Mouse (Mus musculus): ENCODE results near the gene Lsamp.

Gene Lsamp

GRCm38 (mm10) chr16:40948013-40948412 is 963.9 kb downstream of the Lsamp start:
- DNase-seq (ENCODE audit: low read depth, low spot score): no peak

DNA sequence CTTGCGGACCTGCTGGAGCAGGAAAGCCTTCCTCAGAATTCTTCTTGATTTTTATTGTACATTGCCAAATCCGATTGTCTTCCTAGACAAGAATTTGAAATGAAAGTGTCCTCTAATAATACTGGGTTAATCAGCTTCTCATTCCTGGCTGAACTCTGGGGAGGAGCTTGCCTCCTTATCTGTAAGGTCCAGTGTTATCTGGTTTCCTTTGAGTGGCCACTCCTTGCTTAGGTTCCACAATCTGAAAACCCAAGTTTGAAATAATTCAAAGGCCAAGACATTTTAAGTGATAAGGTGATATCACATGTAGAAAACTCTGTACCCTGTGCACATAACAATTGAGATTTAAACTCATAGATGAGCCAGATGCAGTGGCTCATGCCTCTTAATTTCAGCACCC is 975.0 kb downstream of the Lsamp start:
- no peak for DNase-seq (ENCODE audit: low read depth, low spot score)

DNA sequence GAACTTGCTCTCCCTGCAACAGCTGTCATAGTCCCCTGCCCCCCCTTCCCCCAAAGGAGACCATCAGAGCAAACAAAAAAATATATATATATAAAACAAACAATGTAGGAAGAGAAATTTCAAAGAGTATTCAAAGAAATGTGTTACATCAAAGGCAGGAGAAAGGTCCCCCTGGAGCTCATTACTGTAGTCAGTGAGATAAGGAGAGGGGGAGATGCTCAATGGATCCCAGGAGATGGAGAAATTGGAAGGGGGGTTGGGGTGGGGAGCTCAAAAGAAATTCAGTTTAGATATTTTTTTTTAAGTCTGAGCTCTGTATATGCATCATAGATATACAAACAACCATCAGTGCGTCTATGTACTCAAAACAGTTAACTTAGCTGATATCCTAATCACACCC is 976.4 kb downstream of the Lsamp start:
- DNase-seq (ENCODE audit: low read depth, low spot score): no peak

GRCm38 (mm10) chr16:40968088-40968860 is 984.1 kb downstream of the Lsamp start:
- no peak for DNase-seq (ENCODE audit: low read depth, low spot score)

DNA sequence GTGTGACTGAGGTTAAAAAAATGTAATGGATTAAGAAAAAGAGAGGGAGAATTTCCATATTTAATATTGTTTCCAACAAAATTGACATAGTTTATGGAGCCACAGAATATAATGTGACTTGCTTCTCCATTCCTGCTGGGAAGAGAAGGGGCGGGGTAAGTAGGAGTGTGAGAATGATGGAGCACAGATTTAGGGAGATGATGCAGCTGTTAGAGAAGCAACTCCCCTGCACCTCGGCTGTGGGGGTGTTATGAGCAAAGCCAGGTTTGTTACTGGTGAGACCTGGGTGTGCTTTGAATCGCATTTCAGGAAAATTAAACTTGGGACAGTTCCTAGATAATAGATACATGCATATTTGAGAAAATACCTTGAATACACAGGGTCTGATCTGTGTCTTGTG is 987.2 kb downstream of the Lsamp start:
- DNase-seq (ENCODE audit: low read depth, low spot score): no peak

- DNase-seq (ENCODE audit: low read depth, low spot score): no peak
These were observed 989.9 kb downstream of the Lsamp start for GRCm38 (mm10) chr16:40974084-40974483.

GRCm38 (mm10) chr16:40983026-40983425 is 998.9 kb downstream of the Lsamp start:
- DNase-seq (ENCODE audit: low read depth, low spot score): no peak

- no peak for DNase-seq (ENCODE audit: low read depth, low spot score)
These were observed 1023.4 kb downstream of the Lsamp start for GRCm38 (mm10) chr16:41007569-41007968.

DNA sequence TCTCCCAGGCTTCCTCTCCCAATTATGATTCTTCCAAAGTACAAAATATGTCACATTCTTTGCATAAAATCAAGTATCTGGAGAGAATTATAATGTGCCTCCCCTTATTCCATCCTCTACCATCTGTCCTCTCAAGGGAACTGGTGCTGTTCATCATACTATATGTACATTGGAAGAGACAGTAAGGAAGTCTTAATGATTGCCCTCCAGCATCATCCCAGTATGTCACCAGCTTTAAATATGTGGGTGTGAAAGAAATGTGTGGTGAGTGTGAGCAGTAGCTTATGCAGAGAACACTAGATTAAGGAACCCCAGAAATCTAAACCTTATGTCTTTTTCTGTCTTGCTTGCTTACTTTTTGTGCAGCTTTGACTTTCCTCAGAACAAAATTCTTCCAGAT is 1050.6 kb downstream of the Lsamp start:
- no peak for DNase-seq (ENCODE audit: low read depth, low spot score)

GRCm38 (mm10) chr16:41041686-41042085 is 1057.5 kb downstream of the Lsamp start:
- DNase-seq (ENCODE audit: low read depth, low spot score): no peak

GRCm38 (mm10) chr16:41063270-41063857 is 1079.2 kb downstream of the Lsamp start:
- no peak for DNase-seq (ENCODE audit: low read depth, low spot score)

GRCm38 (mm10) chr16:41073470-41073869 is 1089.3 kb downstream of the Lsamp start:
- DNase-seq (ENCODE audit: low read depth, low spot score): no peak

DNA sequence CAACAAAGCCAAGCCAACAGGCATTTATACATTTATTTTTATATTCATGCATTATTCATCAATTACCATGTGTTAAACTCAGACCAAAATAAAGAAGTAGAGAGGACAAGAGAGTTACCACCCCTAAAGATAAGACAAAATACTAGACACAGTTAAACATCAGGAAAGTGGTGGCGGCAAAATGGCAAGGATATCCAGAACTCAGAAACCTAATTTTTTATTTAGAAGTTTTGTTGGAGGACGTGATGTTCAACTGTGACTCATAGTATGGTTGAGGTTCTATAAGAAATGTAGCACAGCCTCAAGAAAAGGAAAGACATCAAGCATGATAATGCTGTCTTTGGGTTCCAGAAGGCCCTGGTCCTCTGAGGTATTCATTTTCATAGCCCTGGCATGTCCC is 1104.5 kb downstream of the Lsamp start:
- no peak for DNase-seq (ENCODE audit: low read depth, low spot score)

GRCm38 (mm10) chr16:41090092-41090491 is 1105.9 kb downstream of the Lsamp start:
- no peak for DNase-seq (ENCODE audit: low read depth, low spot score)

GRCm38 (mm10) chr16:41091259-41091658 is 1107.1 kb downstream of the Lsamp start:
- DNase-seq (ENCODE audit: low read depth, low spot score): no peak

DNA sequence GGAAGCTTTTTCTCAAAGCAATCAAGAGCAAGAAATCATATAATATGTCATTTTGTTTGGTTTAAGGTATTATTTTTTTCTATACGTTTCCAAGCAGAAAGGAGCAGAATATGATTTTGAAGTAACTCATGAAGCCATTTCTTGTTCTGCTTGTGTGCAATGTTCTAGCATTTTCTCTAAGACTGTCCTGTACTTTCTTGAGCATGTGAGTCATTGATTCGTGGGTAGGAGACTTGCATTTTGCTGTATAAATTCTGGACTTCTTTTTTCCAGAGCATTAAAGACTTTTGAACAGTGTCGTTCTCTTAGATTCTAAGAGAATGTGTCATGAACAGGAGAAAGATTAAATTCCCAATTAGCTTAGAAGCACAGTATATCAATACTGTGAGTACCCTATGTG is 1118.6 kb downstream of the Lsamp start:
- DNase-seq (ENCODE audit: low read depth, low spot score): no peak

GRCm38 (mm10) chr16:41124361-41124760 is 1140.2 kb downstream of the Lsamp start:
- DNase-seq (ENCODE audit: low read depth, low spot score): no peak

DNA sequence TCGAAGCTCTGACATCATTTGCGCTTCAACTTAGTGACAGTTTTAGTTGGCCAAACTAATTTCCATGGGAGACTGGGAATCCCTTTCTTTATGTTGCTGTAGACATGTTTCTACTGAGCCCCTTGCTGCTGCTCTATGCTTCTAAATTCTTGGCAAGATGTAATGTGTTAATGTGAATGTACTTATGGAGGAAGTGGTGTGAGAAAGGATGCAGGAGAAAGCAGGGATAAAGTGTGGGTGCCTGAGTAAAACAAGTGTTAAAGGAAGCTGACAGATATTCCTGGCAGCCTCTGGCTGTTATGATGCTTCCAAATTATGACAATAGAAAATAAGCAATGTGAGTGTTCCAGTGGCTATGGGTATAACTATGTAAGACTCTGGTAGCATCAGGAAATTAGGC is 1140.9 kb downstream of the Lsamp start:
- no peak for DNase-seq (ENCODE audit: low read depth, low spot score)

- no peak for DNase-seq (ENCODE audit: low read depth, low spot score)
These were observed 1146.9 kb downstream of the Lsamp start for GRCm38 (mm10) chr16:41131053-41131452.

GRCm38 (mm10) chr16:41172839-41173238 is 1188.7 kb downstream of the Lsamp start:
- DNase-seq (ENCODE audit: low read depth, low spot score): no peak

DNA sequence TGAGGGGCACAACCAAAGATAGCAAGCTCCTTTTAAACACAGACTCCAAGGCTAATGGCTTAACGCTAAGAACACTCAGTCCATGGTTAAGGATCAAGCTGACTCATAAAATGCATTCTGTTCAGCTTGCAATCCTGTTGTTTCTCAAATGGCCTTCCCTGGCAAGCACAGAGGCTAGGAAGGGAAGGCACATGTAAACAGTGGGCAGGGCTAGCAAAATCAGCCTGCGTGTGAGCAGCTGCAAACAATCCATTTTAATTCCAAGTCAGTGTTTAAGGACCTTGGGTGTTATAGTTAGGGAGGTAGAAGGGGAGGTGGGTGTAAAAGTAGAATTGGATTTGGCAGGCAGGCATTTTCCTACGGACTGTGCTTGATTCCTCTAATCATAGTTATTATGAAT is 1195.4 kb downstream of the Lsamp start:
- no peak for DNase-seq (ENCODE audit: low read depth, low spot score)

- DNase-seq (ENCODE audit: low read depth, low spot score): no peak
These were observed 1196.7 kb downstream of the Lsamp start for GRCm38 (mm10) chr16:41180867-41181266.

DNA sequence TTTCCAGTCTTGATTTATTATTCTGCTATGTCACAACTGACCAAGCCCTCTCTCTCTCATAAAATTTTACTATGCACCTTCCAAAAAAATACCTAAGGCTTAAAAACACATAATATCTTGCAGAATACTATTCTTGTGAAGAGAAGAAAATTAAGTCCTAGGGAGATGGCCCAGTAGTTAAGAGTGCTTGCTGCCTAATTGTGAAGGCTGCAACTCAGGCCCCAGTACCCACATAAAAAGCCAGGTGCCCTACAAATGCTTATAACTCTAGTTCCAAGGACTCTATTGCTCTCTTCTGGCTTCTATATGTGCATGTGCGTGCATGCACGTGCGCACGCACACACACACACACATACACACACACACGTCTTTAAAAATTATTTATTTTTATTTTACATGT is 1225.9 kb downstream of the Lsamp start:
- no peak for DNase-seq (ENCODE audit: low read depth, low spot score)
